Mouse (Mus musculus) limb, embryonic 15.5 days (tissue): ENCODE measurements around the gene 4930442H23Rik. TPM values are rescaled to one million over a fixed set of nuclear protein-coding genes. Genes with fewer than 3 reads are reported as not detected.

Experiments used
- ATAC-seq: fragments of 200-750 bp; cut with Nextera tagmentation; 2 replicates; pipeline ENCODE4 v1.8.0; 2017; ENCODE audit warnings: low read depth, moderate TSS enrichment; ENCODE audit not compliant: insufficient number of reproducible peaks, low FRiP score, low TSS enrichment
- H3K27ac ChIP-seq: fragments of 300-500 bp; sonication (generic); 2 replicates; pipeline ENCODE4 v1.5.1; 2015; ENCODE audit warnings: moderate library complexity, mild to moderate bottlenecking, inconsistent platforms
- H3K27me3 ChIP-seq: fragments of 300-500 bp; sonication (generic); 2 replicates; pipeline ENCODE4 v1.6.1; 2015; ENCODE audit warnings: inconsistent platforms
- H3K36me3 ChIP-seq: fragments of 300-500 bp; sonication (generic); 2 replicates; pipeline ENCODE4 v1.6.1; 2015; ENCODE audit warnings: inconsistent platforms
- H3K4me1 ChIP-seq: fragments of 300-500 bp; sonication (generic); 2 replicates; pipeline ENCODE4 v1.6.1; 2015; ENCODE audit warnings: inconsistent platforms
- H3K4me2 ChIP-seq: fragments of 300-500 bp; sonication (generic); 2 replicates; pipeline ENCODE4 v1.6.1; 2015; ENCODE audit warnings: mild to moderate bottlenecking, inconsistent platforms
- H3K4me3 ChIP-seq: fragments of 300-500 bp; sonication (generic); 2 replicates; pipeline ENCODE4 v1.5.1; 2015; ENCODE audit warnings: mild to moderate bottlenecking, inconsistent platforms
- H3K9ac ChIP-seq: fragments of 300-500 bp; sonication (generic); 2 replicates; pipeline ENCODE4 v1.6.1; 2015; ENCODE audit warnings: inconsistent platforms
- H3K9me3 ChIP-seq: fragments of 300-500 bp; sonication (generic); 2 replicates; pipeline ENCODE4 v1.6.1; 2016; ENCODE audit warnings: inconsistent platforms
- WGBS: fragments of 180-500 bp; shearing (Covaris S2); methylation state at CpG from one replicate; pipeline ENCODE4 v1.1.7; 2015; 5-methylcytosine and 5-hydroxymethylcytosine counted together
- polyA plus RNA-seq: library from polyadenylated mRNA; unstranded; fragments of >200 nt; fragmentation: Nextera tagmentation; extraction: Ambion mirVana; gene quantifications from 2 replicates; pipeline ENCODE4 v1.2.1, GENCODE M21; 2015

4930442H23Rik gene
- polyA plus RNA-seq, 1 experiment from 2014 or later = not detected

- H3K9me3 ChIP-seq = no peaks in the 10 kb centered on the region
- H3K4me3 ChIP-seq = no peak overlapping the region
- H3K4me2 ChIP-seq = no peak overlapping the region
- peaks cover 12% of the 10 kb centered on the region for H3K4me1 ChIP-seq
- no peak overlapping the region for H3K9ac ChIP-seq
- H3K27ac ChIP-seq = peak overlapping the region; percentile 6; the same call in 1 of the 2 replicates
- no peaks in the 10 kb centered on the region for H3K27me3 ChIP-seq
- H3K36me3 ChIP-seq = peaks cover 85% of the 10 kb centered on the region
- 73% methylated on average over 12 of the region's 12 CpGs for WGBS
- ATAC-seq = no peak
Measured at GRCm38 (mm10) chr10:81152609-81153008, 31.0 kb downstream of the 4930442H23Rik start.

DNA sequence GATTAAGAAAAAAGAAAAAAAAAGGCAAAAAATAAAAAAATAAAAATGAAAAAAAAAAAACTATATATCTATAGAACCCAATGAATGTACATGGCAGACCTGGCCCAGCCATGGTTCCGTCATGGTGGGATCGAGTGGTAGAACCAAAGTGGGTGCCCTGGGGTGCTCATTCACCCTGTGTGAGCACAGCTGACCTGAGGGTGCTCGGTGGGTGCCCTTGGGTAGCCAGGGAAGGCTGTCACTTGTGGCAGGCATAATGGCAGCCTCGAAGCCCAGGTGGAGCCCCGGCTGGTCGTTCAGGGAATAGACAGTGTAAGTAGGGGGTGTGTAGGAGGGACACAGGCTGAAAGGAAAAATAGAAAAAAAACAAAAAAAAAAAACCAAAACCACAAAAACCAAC is 32.4 kb downstream of the 4930442H23Rik start:
- H3K9me3 ChIP-seq = no peaks in the 10 kb centered on the region
- WGBS = 70% methylated on average over 6 of the region's 6 CpGs
- H3K27me3 ChIP-seq = no peaks in the 10 kb centered on the region
- no peak overlapping the region for H3K4me3 ChIP-seq
- H3K27ac ChIP-seq = no peak overlapping the region
- no peak for ATAC-seq
- no peak overlapping the region for H3K9ac ChIP-seq
- peaks cover 85% of the 10 kb centered on the region for H3K36me3 ChIP-seq
- H3K4me1 ChIP-seq = peaks cover 14% of the 10 kb centered on the region
- no peak overlapping the region for H3K4me2 ChIP-seq

DNA sequence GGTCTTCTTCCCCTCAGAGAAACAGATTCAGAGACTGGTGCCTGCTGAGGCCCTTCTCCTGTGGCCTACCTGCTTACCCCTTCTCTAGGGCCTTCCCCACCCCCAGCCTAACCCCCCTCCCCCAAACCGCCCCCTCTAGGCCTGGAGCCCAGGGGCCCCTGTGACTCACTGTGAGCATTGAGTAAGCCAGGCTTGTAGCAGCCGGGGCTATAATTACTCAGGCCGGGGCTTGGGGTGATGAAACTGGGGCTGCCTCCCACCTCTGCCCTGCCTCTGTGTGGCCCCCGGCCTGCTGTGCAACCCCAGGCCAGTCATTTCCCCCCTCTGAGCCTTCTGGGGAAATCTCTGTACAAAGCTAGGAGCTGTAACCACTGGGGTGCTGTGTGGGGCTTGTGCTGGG is 37.4 kb downstream of the 4930442H23Rik start:
- Histone ChIP-seq H3K4me3 (no peak overlapping the region), H3K36me3 (peaks cover 75% of the 10 kb centered on the region), H3K4me1 (peaks cover 36% of the 10 kb centered on the region), H3K9me3 (no peaks in the 10 kb centered on the region), H3K27me3 (no peaks in the 10 kb centered on the region), H3K4me2 (no peak overlapping the region), H3K27ac (peak overlapping the region; percentile 18; the same call in 1 of the 2 replicates), H3K9ac (no peak overlapping the region)
- WGBS = 75% methylated on average over 4 of the region's 4 CpGs
- ATAC-seq = no peak

DNA sequence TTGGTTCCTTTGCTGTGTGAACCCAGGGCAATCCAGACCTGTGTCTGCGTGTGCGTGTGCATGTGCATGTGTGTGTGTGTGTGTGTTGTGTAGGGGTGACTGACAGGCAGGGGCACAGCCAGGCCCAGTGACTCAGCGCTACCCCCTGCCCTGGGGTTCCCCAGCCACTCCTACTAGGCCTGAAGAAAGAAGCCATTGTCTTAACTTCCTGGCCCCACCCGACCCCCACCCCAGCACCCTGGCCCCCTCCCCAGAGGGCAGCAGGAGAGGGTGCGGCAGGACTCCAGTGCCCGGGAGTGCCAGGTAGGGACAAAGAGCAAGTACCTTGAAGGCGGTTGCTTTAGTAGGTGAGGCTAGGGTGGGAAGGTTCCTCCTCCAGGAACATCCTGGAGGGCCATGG is 37.9 kb downstream of the 4930442H23Rik start:
- H3K27ac ChIP-seq = 0 out of 2 replicates have a peak overlapping the region, but pooled peaks have one; percentile 18

DNA sequence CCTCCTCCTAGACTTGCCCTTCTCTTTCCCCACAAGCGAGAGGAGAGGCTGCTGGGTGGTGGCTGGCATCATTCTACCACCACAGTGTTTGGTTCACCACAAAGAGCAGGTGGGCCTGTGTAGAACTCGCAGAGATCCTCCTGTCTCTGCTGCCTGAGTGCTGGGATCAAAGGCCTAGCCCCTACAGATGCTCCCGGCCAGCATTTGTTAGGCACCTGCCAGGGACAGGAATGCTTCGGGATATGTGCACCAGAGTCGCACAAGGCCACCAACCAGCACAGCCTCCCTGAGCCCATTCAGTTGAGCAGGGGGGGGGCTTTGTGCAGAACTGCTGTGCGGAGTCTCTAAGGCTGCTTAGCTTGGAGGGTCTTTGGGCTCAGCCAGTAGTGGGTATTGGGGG is 38.3 kb downstream of the 4930442H23Rik start:
- WGBS = 95% methylated on average over 6 of the region's 6 CpGs
- Histone ChIP-seq H3K36me3 (peaks cover 72% of the 10 kb centered on the region), H3K4me1 (peaks cover 46% of the 10 kb centered on the region), H3K9ac (no peak overlapping the region), H3K4me3 (no peak overlapping the region), H3K27ac (no peak overlapping the region), H3K4me2 (no peak overlapping the region), H3K9me3 (no peaks in the 10 kb centered on the region), H3K27me3 (no peaks in the 10 kb centered on the region)
- ATAC-seq = no peak

More for the DNA sequence above, 37.9 kb downstream of the 4930442H23Rik start:
- H3K4me2 ChIP-seq = no peak overlapping the region
- H3K36me3 ChIP-seq = peaks cover 75% of the 10 kb centered on the region
- no peak for ATAC-seq
- H3K4me1 ChIP-seq = peaks cover 41% of the 10 kb centered on the region
- H3K4me3 ChIP-seq = no peak overlapping the region
- H3K27me3 ChIP-seq = no peaks in the 10 kb centered on the region
- no peaks in the 10 kb centered on the region for H3K9me3 ChIP-seq
- no peak overlapping the region for H3K9ac ChIP-seq
- WGBS = 81% methylated on average over 7 of the region's 7 CpGs

- Histone ChIP-seq H3K4me1 (peaks cover 52% of the 10 kb centered on the region), H3K27me3 (no peaks in the 10 kb centered on the region), H3K9ac (no peak overlapping the region), H3K27ac (no peak overlapping the region), H3K36me3 (peaks cover 65% of the 10 kb centered on the region), H3K4me3 (no peak overlapping the region), H3K9me3 (no peaks in the 10 kb centered on the region), H3K4me2 (no peak overlapping the region)
- 88% methylated on average over 26 of the region's 27 CpGs for WGBS
- no peak for ATAC-seq
Measured at GRCm38 (mm10) chr10:81144667-81145066, 39.0 kb downstream of the 4930442H23Rik start.

DNA sequence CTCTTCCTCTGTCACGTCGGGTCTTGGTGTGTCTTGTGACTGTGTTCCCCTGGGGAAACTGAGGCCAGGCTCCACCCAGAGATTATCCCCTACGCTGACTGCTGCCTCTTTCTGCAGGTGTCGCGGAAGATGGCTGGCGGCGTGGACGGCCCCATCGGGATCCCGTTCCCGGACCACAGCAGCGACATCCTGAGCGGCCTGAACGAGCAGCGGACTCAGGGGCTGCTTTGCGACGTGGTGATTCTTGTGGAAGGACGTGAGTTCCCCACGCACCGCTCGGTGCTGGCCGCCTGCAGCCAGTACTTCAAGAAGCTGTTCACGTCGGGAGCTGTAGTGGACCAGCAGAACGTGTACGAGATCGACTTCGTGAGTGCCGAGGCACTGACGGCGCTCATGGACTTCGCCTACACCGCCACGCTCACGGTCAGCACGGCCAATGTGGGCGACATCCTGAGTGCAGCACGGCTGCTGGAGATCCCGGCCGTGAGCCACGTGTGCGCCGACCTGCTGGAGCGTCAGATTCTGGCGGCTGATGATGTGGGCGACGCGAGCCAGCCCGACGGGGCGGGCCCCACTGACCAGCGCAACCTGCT is 39.7 kb downstream of the 4930442H23Rik start:
- Histone ChIP-seq H3K27me3 (no peaks in the 10 kb centered on the region), H3K4me1 (peaks cover 60% of the 10 kb centered on the region), H3K36me3 (peaks cover 58% of the 10 kb centered on the region), H3K9me3 (no peaks in the 10 kb centered on the region), H3K27ac (no peak overlapping the region), H3K9ac (no peak overlapping the region), H3K4me3 (no peak overlapping the region), H3K4me2 (no peak overlapping the region)
- 94% methylated on average over 52 of the region's 52 CpGs for WGBS
- ATAC-seq = no peak

- H3K9ac ChIP-seq = no peak overlapping the region
- H3K27ac ChIP-seq = no peak overlapping the region
- WGBS = 92% methylated on average over 7 of the region's 7 CpGs
- peaks cover 51% of the 10 kb centered on the region for H3K36me3 ChIP-seq
- ATAC-seq = no peak
- H3K4me2 ChIP-seq = no peak overlapping the region
- no peak overlapping the region for H3K4me3 ChIP-seq
- peaks cover 67% of the 10 kb centered on the region for H3K4me1 ChIP-seq
- no peaks in the 10 kb centered on the region for H3K27me3 ChIP-seq
- no peaks in the 10 kb centered on the region for H3K9me3 ChIP-seq
Measured at GRCm38 (mm10) chr10:81143157-81143633, 40.5 kb downstream of the 4930442H23Rik start.

DNA sequence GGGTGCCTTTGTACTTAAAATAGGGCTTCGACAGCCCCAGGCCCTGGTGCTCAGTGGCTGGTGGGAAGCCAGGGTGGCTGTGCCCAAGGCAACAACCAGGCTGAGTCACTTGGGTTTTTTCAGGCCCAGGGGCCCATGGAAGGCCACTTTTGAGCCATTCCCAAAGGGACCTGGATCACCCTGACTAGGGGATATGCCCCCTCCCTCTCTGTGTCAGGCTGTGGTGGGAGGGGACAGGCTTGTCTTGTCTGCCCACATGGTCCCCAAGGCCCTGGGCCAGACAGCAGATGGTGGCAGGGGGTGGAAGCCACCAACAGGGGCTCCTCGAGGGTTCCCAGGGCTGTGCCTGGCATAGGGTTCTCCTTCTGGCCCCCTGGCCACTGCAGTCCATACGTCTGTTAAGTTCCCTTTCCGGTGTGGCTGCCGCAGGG is 41.1 kb downstream of the 4930442H23Rik start:
- 52% methylated on average over 5 of the region's 5 CpGs for WGBS
- H3K27ac ChIP-seq = peak overlapping the region; percentile 22
- no peak for ATAC-seq
- no peaks in the 10 kb centered on the region for H3K9me3 ChIP-seq
- H3K4me1 ChIP-seq = peaks cover 71% of the 10 kb centered on the region
- peak overlapping the region; percentile 89; the same call in 1 of the 2 replicates for H3K4me2 ChIP-seq
- no peaks in the 10 kb centered on the region for H3K27me3 ChIP-seq
- no peak overlapping the region for H3K4me3 ChIP-seq
- H3K36me3 ChIP-seq = peaks cover 44% of the 10 kb centered on the region
- H3K9ac ChIP-seq = no peak overlapping the region

DNA sequence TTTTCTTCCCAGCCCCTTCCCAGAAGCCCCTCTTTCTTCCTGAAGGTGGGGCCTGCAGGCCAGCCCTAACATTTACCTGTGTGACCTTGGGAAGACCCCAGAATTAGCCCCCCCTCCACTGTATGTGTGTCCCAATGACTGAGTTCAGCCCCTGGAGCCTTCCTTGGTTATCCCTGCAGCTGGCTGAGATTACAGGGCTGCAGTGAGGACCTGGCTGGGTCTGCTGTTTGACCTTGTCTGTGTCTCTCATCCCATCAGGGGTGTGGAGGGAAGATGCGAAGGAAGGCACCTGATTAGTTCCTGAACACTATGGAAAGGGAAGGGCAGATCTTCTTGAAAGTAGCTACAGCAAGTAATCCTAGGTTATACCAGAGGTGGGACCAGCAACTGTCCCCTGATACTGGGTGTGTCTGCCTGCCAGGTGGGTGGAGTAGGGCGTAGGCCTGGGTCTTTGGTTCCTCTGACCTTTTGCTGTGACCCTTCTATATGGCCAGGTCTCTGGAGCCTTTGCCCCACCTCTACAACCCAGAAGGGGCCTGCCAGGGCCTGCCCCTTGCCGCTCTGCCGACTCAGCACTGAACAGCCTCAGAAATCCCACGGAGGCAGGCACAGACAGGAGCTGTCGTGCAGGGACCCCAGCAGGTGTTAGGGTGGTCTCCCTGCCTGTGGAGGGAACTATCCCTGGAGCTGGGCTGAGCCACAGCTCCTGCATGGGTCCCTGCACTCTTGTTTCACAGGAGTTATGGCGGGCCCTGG is 42.0 kb downstream of the 4930442H23Rik start:
- Histone ChIP-seq H3K27ac (peak overlapping the region; percentile 74), H3K4me2 (peak overlapping the region; percentile 89), H3K4me3 (peak overlapping the region; percentile 94; the same call in 1 of the 2 replicates), H3K4me1 (peaks cover 71% of the 10 kb centered on the region), H3K9me3 (no peaks in the 10 kb centered on the region), H3K9ac (no peak overlapping the region), H3K36me3 (peaks cover 35% of the 10 kb centered on the region), H3K27me3 (no peaks in the 10 kb centered on the region)
- no peak for ATAC-seq
- WGBS = 68% methylated on average over 6 of the region's 7 CpGs

DNA sequence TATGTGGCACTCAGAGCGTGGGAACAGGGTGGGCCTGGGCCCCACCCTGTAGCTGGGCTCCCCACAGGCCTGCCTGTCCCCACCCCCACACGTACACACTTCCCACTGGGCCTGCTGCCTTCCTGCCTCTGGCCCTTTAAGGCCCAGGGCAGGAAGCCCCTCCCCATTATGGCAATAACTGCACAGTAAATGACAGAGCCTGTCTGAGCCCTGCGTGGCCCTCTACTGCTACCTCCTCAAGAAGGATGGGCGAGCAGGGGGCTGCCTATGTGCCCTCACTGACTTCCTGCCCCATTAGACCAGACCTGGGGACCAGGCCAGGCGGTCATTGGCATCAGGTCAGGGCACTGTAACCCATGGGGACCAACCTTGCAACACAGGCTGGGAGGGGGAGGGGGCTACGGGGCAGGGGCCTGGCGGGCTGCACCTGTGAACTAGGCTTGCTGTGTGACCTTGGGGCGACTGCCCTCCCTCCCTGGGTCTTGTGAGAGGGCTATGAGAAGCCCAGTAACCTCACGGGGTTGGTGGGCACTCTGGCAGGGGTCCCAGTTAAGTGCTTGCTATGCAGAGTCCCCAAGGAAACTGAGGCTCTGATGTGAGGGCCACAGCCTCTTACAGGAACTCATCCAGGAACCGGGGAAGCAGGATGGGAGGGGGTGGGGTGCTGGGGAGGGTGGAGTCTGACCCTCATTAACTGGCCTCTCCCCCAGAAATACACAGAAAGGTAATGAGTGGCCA is 42.8 kb downstream of the 4930442H23Rik start:
- H3K4me3 ChIP-seq = peak overlapping the region; percentile 94
- peak overlapping the region; percentile 74 for H3K27ac ChIP-seq
- no peak for ATAC-seq
- H3K9me3 ChIP-seq = no peaks in the 10 kb centered on the region
- peaks cover 68% of the 10 kb centered on the region for H3K4me1 ChIP-seq
- H3K27me3 ChIP-seq = no peaks in the 10 kb centered on the region
- peak overlapping the region; percentile 89 for H3K4me2 ChIP-seq
- WGBS = 43% methylated on average over 10 of the region's 10 CpGs
- H3K36me3 ChIP-seq = peaks cover 27% of the 10 kb centered on the region
- H3K9ac ChIP-seq = peak overlapping the region; percentile 5; the same call in 1 of the 2 replicates
